Mouse (Mus musculus) olfactory bulb, adult 2 months (tissue): ENCODE measurements around the gene Spata31d1d.

Experiments used
- CTCF ChIP-seq: fragments of 200-500 bp; IDR thresholded peaks from 2 replicates; pipeline ENCODE4 v1.5.1; 2012; ENCODE audit warnings: low read depth, mild to moderate bottlenecking, low read length, moderate library complexity; ENCODE audit not compliant: insufficient read depth
- POLR2A ChIP-seq: fragments of 200-500 bp; IDR thresholded peaks from 2 replicates; pipeline ENCODE4 v1.6.1; 2012; ENCODE audit warnings: mild to moderate bottlenecking, low read depth, low read length, moderate library complexity; ENCODE audit not compliant: insufficient read depth

GRCm38 (mm10) chr13:59733936-59734335 lies 2.4 kb upstream of the Spata31d1d start:
- TF ChIP-seq POLR2A (no peak), CTCF (no peak)
